Mouse (Mus musculus): ENCODE measurements around the gene Tmem260. TPM values are rescaled to one million over a fixed set of nuclear protein-coding genes. Genes with fewer than 3 reads are reported as not detected.

The Tmem260 gene
- polyA plus RNA-seq, 1 experiment from 2014 or later, result 10.4 TPM

DNA sequence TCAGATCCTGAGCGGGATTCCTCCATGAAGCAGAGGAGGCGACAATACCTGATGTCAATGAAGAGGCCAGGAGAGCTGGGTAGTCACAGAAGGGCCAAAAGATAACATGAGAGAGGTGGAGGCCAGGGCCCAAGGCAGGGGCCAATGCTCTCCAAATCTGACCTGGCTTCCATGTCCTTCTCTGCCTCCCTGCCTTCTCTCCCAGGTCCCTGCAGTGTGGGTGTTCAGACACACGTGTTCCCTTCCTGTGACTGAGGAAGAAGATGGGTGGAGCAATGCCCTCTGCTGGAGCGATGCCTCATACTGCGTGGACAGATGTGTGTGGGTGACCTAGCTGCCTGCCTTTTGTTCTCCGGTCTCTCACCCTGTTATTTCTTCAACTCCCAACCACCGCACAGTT, 113.8 kb downstream of the Tmem260 start:
- H3K4me3 ChIP-seq, result no peak overlapping the region
- no peak overlapping the region for H3K4me2 ChIP-seq
- H3K36me3 ChIP-seq, result no peaks in the 10 kb centered on the region
- ATAC-seq (replicated peaks; ENCODE audit: insufficient number of reproducible peaks, insufficient read depth, low FRiP score, low read depth), result no peak
- no peak overlapping the region for H3K27ac ChIP-seq
- H3K27me3 ChIP-seq, result no peaks in the 10 kb centered on the region
- H3K9ac ChIP-seq, result no peak overlapping the region
- WGBS, result 61% methylated on average over 7 of the region's 7 CpGs
- no peaks in the 10 kb centered on the region for H3K9me3 ChIP-seq (replicated peaks)
- H3K4me1 ChIP-seq (replicated peaks), result peaks cover 5% of the 10 kb centered on the region

- H3K27ac ChIP-seq, result no peak overlapping the region
- no peak overlapping the region for H3K4me3 ChIP-seq
- H3K4me1 ChIP-seq (replicated peaks), result peaks cover 8% of the 10 kb centered on the region
- no peak overlapping the region for H3K4me2 ChIP-seq
- WGBS, result 69% methylated on average over 7 of the region's 7 CpGs
- H3K9ac ChIP-seq, result no peak overlapping the region
- no peaks in the 10 kb centered on the region for H3K27me3 ChIP-seq
- no peak for ATAC-seq (replicated peaks; ENCODE audit: insufficient number of reproducible peaks, insufficient read depth, low FRiP score, low read depth)
- no peaks in the 10 kb centered on the region for H3K9me3 ChIP-seq (replicated peaks)
- no peaks in the 10 kb centered on the region for H3K36me3 ChIP-seq
Observed at GRCm38 (mm10) chr14:48566596-48566995, 120.7 kb downstream of the Tmem260 start.

Other genes starting within 250 kb of the Tmem260 start
- gene Otx2, start 227.7 kb downstream of the Tmem260 start, polyA plus RNA-seq (2015; fragmentation: Nextera tagmentation; extraction: Ambion mirVana), result not detected in 2 replicates

Data from heart, embryonic 15.5 days (tissue).